Mouse (Mus musculus) kidney, embryonic 14.5 days (tissue): ENCODE results near the gene Krt23. TPM values are rescaled to one million over a fixed set of nuclear protein-coding genes. Genes with fewer than 3 reads are reported as not detected.

ENCODE experiments used
- ATAC-seq: fragments of 200-750 bp; cut with Nextera tagmentation; 2 replicates; pipeline ENCODE4 v1.8.0; 2017; ENCODE audit warnings: moderate number of reproducible peaks, mild to moderate bottlenecking, moderate TSS enrichment, moderate library complexity; ENCODE audit not compliant: low FRiP score, low TSS enrichment
- H3K27ac ChIP-seq: fragments of 300-500 bp; sonication (generic); 2 replicates; pipeline ENCODE4 v1.5.1; 2014; ENCODE audit warnings: low read depth, mild to moderate bottlenecking, low read length, moderate library complexity, mixed read lengths
- H3K27me3 ChIP-seq: fragments of 300-500 bp; sonication (generic); 2 replicates; pipeline ENCODE4 v1.6.1; 2014; ENCODE audit warnings: mild to moderate bottlenecking, low read length; ENCODE audit not compliant: control insufficient read depth, insufficient read depth
- H3K36me3 ChIP-seq: fragments of 300-500 bp; sonication (generic); 2 replicates; pipeline ENCODE4 v1.6.1; 2014; ENCODE audit warnings: low read length, mixed read lengths; ENCODE audit not compliant: control insufficient read depth, insufficient read depth
- H3K4me1 ChIP-seq: fragments of 300-500 bp; sonication (generic); 2 replicates; pipeline ENCODE4 v1.6.1; 2014; ENCODE audit warnings: low read length, mixed read lengths; ENCODE audit not compliant: control insufficient read depth, insufficient read depth
- H3K4me2 ChIP-seq: fragments of 300-500 bp; sonication (generic); replicated peaks from 2 replicates; pipeline ENCODE4 v1.6.1; 2014; ENCODE audit warnings: low read depth, mild to moderate bottlenecking, low read length
- H3K4me3 ChIP-seq: fragments of 300-500 bp; sonication (generic); 2 replicates; pipeline ENCODE4 v1.5.1; 2014; ENCODE audit warnings: mild to moderate bottlenecking, low read length
- H3K9ac ChIP-seq: fragments of 300-500 bp; sonication (generic); 2 replicates; pipeline ENCODE4 v1.6.1; 2014; ENCODE audit warnings: low read depth, mild to moderate bottlenecking, low read length, moderate library complexity
- H3K9me3 ChIP-seq: fragments of 300-500 bp; sonication (generic); 2 replicates; pipeline ENCODE4 v1.6.1; 2016; ENCODE audit warnings: low read length; ENCODE audit not compliant: control insufficient read depth
- WGBS: fragments of 180-500 bp; shearing (Covaris S2); extraction: QIAGEN DNeasy Blood & Tissue Kit; methylation state at CpG from one replicate; pipeline ENCODE4 v1.1.7; 2014; 5-methylcytosine and 5-hydroxymethylcytosine counted together
- polyA plus RNA-seq: library from polyadenylated mRNA; unstranded; fragments of >200 nt; fragmentation: Nextera tagmentation; extraction: Ambion mirVana; gene quantifications from 2 replicates; pipeline ENCODE4 v1.2.1, GENCODE M21; 2014

Gene Krt23
- polyA plus RNA-seq, 1 experiment from 2014 or later, result 33.3 TPM

GRCm38 (mm10) chr11:99490624-99491023 is 2.3 kb downstream of the Krt23 start:
- Histone ChIP-seq H3K4me1 (no peaks in the 10 kb centered on the region), H3K36me3 (no peaks in the 10 kb centered on the region), H3K4me3 (no peak overlapping the region), H3K27me3 (no peaks in the 10 kb centered on the region), H3K9ac (no peak overlapping the region), H3K4me2 (no peak overlapping the region), H3K9me3 (no peaks in the 10 kb centered on the region), H3K27ac (no peak overlapping the region)
- 64% methylated on average over 4 of the region's 4 CpGs for WGBS
- no peak for ATAC-seq

- 65% methylated on average over 3 of the region's 3 CpGs for WGBS
These were observed 3.7 kb downstream of the Krt23 start for GRCm38 (mm10) chr11:99489233-99489632.

GRCm38 (mm10) chr11:99474981-99475380 is 18.0 kb downstream of the Krt23 start:
- Histone ChIP-seq H3K36me3 (no peaks in the 10 kb centered on the region), H3K4me1 (no peaks in the 10 kb centered on the region), H3K27ac (no peak overlapping the region), H3K27me3 (no peaks in the 10 kb centered on the region), H3K9me3 (no peaks in the 10 kb centered on the region), H3K9ac (no peak overlapping the region), H3K4me3 (no peak overlapping the region), H3K4me2 (no peak overlapping the region)
- ATAC-seq, result no peak
- WGBS, result 86% methylated on average over 3 of the region's 3 CpGs

More at GRCm38 (mm10) chr11:99489233-99489632, 3.7 kb downstream of the Krt23 start:
- no peak for ATAC-seq
- no peak overlapping the region for H3K4me3 ChIP-seq
- no peak overlapping the region for H3K4me2 ChIP-seq
- no peak overlapping the region for H3K9ac ChIP-seq
- H3K27ac ChIP-seq, result no peak overlapping the region
- H3K9me3 ChIP-seq, result no peaks in the 10 kb centered on the region
- no peaks in the 10 kb centered on the region for H3K27me3 ChIP-seq
- H3K4me1 ChIP-seq, result no peaks in the 10 kb centered on the region
- no peaks in the 10 kb centered on the region for H3K36me3 ChIP-seq

- no peak overlapping the region for H3K4me3 ChIP-seq
- H3K9ac ChIP-seq, result no peak overlapping the region
- no peak for ATAC-seq
- H3K9me3 ChIP-seq, result no peaks in the 10 kb centered on the region
- H3K27me3 ChIP-seq, result no peaks in the 10 kb centered on the region
- H3K4me1 ChIP-seq, result no peaks in the 10 kb centered on the region
- whole genome bisulfite sequencing, result 78% methylated on average over 6 of the region's 6 CpGs
- H3K36me3 ChIP-seq, result no peaks in the 10 kb centered on the region
- no peak overlapping the region for H3K27ac ChIP-seq
- no peak overlapping the region for H3K4me2 ChIP-seq
These were observed 19.5 kb downstream of the Krt23 start for GRCm38 (mm10) chr11:99473433-99473832.

GRCm38 (mm10) chr11:99472405-99472804 is 20.5 kb downstream of the Krt23 start:
- no peak overlapping the region for H3K9ac ChIP-seq
- H3K9me3 ChIP-seq, result no peaks in the 10 kb centered on the region
- no peak for ATAC-seq
- H3K27ac ChIP-seq, result no peak overlapping the region
- H3K36me3 ChIP-seq, result no peaks in the 10 kb centered on the region
- no peaks in the 10 kb centered on the region for H3K27me3 ChIP-seq
- no peaks in the 10 kb centered on the region for H3K4me1 ChIP-seq
- H3K4me2 ChIP-seq, result no peak overlapping the region
- WGBS, result 81% methylated on average over 4 of the region's 4 CpGs
- no peak overlapping the region for H3K4me3 ChIP-seq

- Histone ChIP-seq H3K27ac (no peak overlapping the region), H3K27me3 (no peaks in the 10 kb centered on the region), H3K9ac (no peak overlapping the region), H3K4me1 (no peaks in the 10 kb centered on the region), H3K9me3 (no peaks in the 10 kb centered on the region), H3K4me3 (no peak overlapping the region), H3K4me2 (no peak overlapping the region), H3K36me3 (no peaks in the 10 kb centered on the region)
- ATAC-seq, result no peak
- WGBS, result 87% methylated on average over 6 of the region's 6 CpGs
These were observed 21.0 kb downstream of the Krt23 start for GRCm38 (mm10) chr11:99471946-99472345.

GRCm38 (mm10) chr11:99469228-99469627 is 23.7 kb downstream of the Krt23 start:
- no peaks in the 10 kb centered on the region for H3K27me3 ChIP-seq
- no peaks in the 10 kb centered on the region for H3K36me3 ChIP-seq
- no peaks in the 10 kb centered on the region for H3K4me1 ChIP-seq
- H3K4me2 ChIP-seq, result no peak overlapping the region
- H3K9me3 ChIP-seq, result no peaks in the 10 kb centered on the region
- no peak overlapping the region for H3K9ac ChIP-seq
- no peak for ATAC-seq
- H3K4me3 ChIP-seq, result no peak overlapping the region
- H3K27ac ChIP-seq, result no peak overlapping the region
- 66% methylated on average over 4 of the region's 4 CpGs for WGBS

GRCm38 (mm10) chr11:99468566-99468965 is 24.4 kb downstream of the Krt23 start:
- Histone ChIP-seq H3K4me1 (no peaks in the 10 kb centered on the region), H3K9me3 (no peaks in the 10 kb centered on the region), H3K36me3 (no peaks in the 10 kb centered on the region), H3K4me2 (no peak overlapping the region), H3K27me3 (no peaks in the 10 kb centered on the region), H3K4me3 (no peak overlapping the region), H3K9ac (no peak overlapping the region), H3K27ac (no peak overlapping the region)
- WGBS, result 88% methylated on average over 11 of the region's 11 CpGs
- ATAC-seq, result no peak

GRCm38 (mm10) chr11:99466316-99466715 is 26.6 kb downstream of the Krt23 start:
- Histone ChIP-seq H3K4me3 (no peak overlapping the region), H3K4me1 (no peaks in the 10 kb centered on the region), H3K9ac (no peak overlapping the region), H3K27ac (no peak overlapping the region), H3K4me2 (no peak overlapping the region), H3K9me3 (no peaks in the 10 kb centered on the region), H3K27me3 (no peaks in the 10 kb centered on the region), H3K36me3 (no peaks in the 10 kb centered on the region)
- ATAC-seq, result no peak
- 14% methylated on average over 7 of the region's 7 CpGs for WGBS

- 2% methylated on average over 5 of the region's 5 CpGs for WGBS
- H3K9me3 ChIP-seq, result no peaks in the 10 kb centered on the region
- no peak overlapping the region for H3K4me2 ChIP-seq
- H3K4me1 ChIP-seq, result no peaks in the 10 kb centered on the region
- no peak overlapping the region for H3K9ac ChIP-seq
- H3K4me3 ChIP-seq, result no peak overlapping the region
- no peak overlapping the region for H3K27ac ChIP-seq
- no peaks in the 10 kb centered on the region for H3K27me3 ChIP-seq
- H3K36me3 ChIP-seq, result no peaks in the 10 kb centered on the region
- no peak for ATAC-seq
These were observed 28.1 kb downstream of the Krt23 start for GRCm38 (mm10) chr11:99464836-99465235.
